Mouse (Mus musculus) lung, embryonic 15.5 days (tissue): ENCODE measurements at regions not wholly inside any gene's neighbourhood (a gene's known extent, or its start where the extent isn't known, plus 50 kb on each side); places are given as distances from the start of the nearest gene placed in this dataset.

Source experiments
- ATAC-seq: fragments of 200-750 bp; cut with Nextera tagmentation; 2 replicates; pipeline ENCODE4 v1.8.0; 2017; ENCODE audit warnings: moderate number of reproducible peaks, borderline replicate concordance; ENCODE audit not compliant: low FRiP score, low TSS enrichment; ENCODE audit errors: extremely low read depth
- H3K27ac ChIP-seq: fragments of 300-500 bp; sonication (generic); 2 replicates; pipeline ENCODE4 v1.5.1; 2015; ENCODE audit warnings: moderate library complexity, mild to moderate bottlenecking, inconsistent platforms
- H3K27me3 ChIP-seq: fragments of 300-500 bp; sonication (generic); 2 replicates; pipeline ENCODE4 v1.6.1; 2015; ENCODE audit warnings: inconsistent platforms
- H3K36me3 ChIP-seq: fragments of 300-500 bp; sonication (generic); 2 replicates; pipeline ENCODE4 v1.6.1; 2015; ENCODE audit warnings: inconsistent platforms
- H3K4me1 ChIP-seq: fragments of 300-500 bp; sonication (generic); 2 replicates; pipeline ENCODE4 v1.6.1; 2015; ENCODE audit warnings: inconsistent platforms
- H3K4me2 ChIP-seq: fragments of 300-500 bp; sonication (generic); 2 replicates; pipeline ENCODE4 v1.6.1; 2015; ENCODE audit warnings: inconsistent platforms, mild to moderate bottlenecking, moderate library complexity
- H3K4me3 ChIP-seq: fragments of 300-500 bp; sonication (generic); 2 replicates; pipeline ENCODE4 v1.5.1; 2015; ENCODE audit warnings: mild to moderate bottlenecking, inconsistent platforms
- H3K9ac ChIP-seq: fragments of 300-500 bp; sonication (generic); 2 replicates; pipeline ENCODE4 v1.6.1; 2015; ENCODE audit warnings: inconsistent platforms
- H3K9me3 ChIP-seq: fragments of 300-500 bp; sonication (generic); 2 replicates; pipeline ENCODE4 v1.6.1; 2016; ENCODE audit warnings: inconsistent platforms
- WGBS: fragments of 180-500 bp; shearing (Covaris S2); methylation state at CpG from one replicate; pipeline ENCODE4 v1.1.7; 2015; 5-methylcytosine and 5-hydroxymethylcytosine counted together

GRCm38 (mm10) chr4:114665684-114666083, 155.8 kb upstream of the Gm12830 start:
- Histone ChIP-seq H3K36me3 (no peaks in the 10 kb centered on the region), H3K9ac (no peak overlapping the region), H3K4me1 (peaks cover 10% of the 10 kb centered on the region), H3K27me3 (peaks cover 60% of the 10 kb centered on the region), H3K27ac (no peak overlapping the region), H3K4me3 (peak overlapping the region; percentile 14), H3K4me2 (peak overlapping the region; percentile 47), H3K9me3 (no peaks in the 10 kb centered on the region)
- 3% methylated on average over 14 of the region's 14 CpGs for WGBS
- peak; percentile 37 for ATAC-seq

GRCm38 (mm10) chr4:114666238-114666978, 155.1 kb upstream of the Gm12830 start:
- Histone ChIP-seq H3K27ac (no peak overlapping the region), H3K9me3 (no peaks in the 10 kb centered on the region), H3K9ac (no peak overlapping the region), H3K36me3 (no peaks in the 10 kb centered on the region), H3K27me3 (peaks cover 57% of the 10 kb centered on the region), H3K4me3 (peak overlapping the region; percentile 14), H3K4me2 (peak overlapping the region; percentile 47), H3K4me1 (peaks cover 10% of the 10 kb centered on the region)
- 0 out of 2 replicates have a peak, but pooled peaks have one; percentile 20 for ATAC-seq
- WGBS: 7% methylated on average over 41 of the region's 41 CpGs

DNA sequence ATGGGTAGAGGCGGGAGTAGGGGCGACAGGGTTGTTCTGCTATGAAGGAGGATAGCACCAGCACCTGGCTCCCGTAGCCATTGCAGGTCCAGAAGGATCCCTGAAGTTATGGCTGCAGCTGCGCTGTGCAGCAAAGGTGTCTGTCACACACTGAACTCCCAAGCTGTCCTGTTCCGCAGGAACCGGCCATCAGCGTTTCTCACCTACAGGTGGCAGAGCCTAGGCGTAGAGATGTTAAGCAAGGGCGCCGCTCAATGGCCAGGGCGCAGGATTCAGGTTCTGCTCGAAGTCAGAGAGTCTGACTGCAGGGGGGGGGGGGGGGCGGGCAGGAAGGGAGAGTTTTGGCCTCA, 154.6 kb upstream of the Gm12830 start:
- Histone ChIP-seq H3K4me1 (peaks cover 10% of the 10 kb centered on the region), H3K27ac (no peak overlapping the region), H3K4me3 (peak overlapping the region; percentile 14), H3K9me3 (no peaks in the 10 kb centered on the region), H3K27me3 (peaks cover 57% of the 10 kb centered on the region), H3K4me2 (peak overlapping the region; percentile 47), H3K36me3 (no peaks in the 10 kb centered on the region), H3K9ac (no peak overlapping the region)
- WGBS: 18% methylated on average over 13 of the region's 13 CpGs
- peak; percentile 14; the same call in 1 of the 2 replicates for ATAC-seq

GRCm38 (mm10) chr4:114672096-114672720, 149.3 kb upstream of the Gm12830 start:
- Histone ChIP-seq H3K4me3 (no peak overlapping the region), H3K4me2 (no peak overlapping the region), H3K9ac (no peak overlapping the region), H3K36me3 (no peaks in the 10 kb centered on the region), H3K4me1 (no peaks in the 10 kb centered on the region), H3K27ac (no peak overlapping the region), H3K9me3 (no peaks in the 10 kb centered on the region), H3K27me3 (peaks cover 31% of the 10 kb centered on the region)
- ATAC-seq: peak; percentile 58; the same call in 1 of the 2 replicates
- WGBS: 44% methylated on average over 5 of the region's 5 CpGs

- H3K36me3 ChIP-seq: no peaks in the 10 kb centered on the region
- H3K4me2 ChIP-seq: no peak overlapping the region
- no peak overlapping the region for H3K4me3 ChIP-seq
- ATAC-seq: no peak
- no peaks in the 10 kb centered on the region for H3K9me3 ChIP-seq
- peaks cover 3% of the 10 kb centered on the region; the same call in 1 of the 2 replicates for H3K27me3 ChIP-seq
- 69% methylated on average over 13 of the region's 13 CpGs for WGBS
- no peak overlapping the region for H3K9ac ChIP-seq
- H3K4me1 ChIP-seq: peaks cover 14% of the 10 kb centered on the region
- no peak overlapping the region for H3K27ac ChIP-seq
Observed at GRCm38 (mm10) chr4:114676908-114677898, 144.3 kb upstream of the Gm12830 start.

GRCm38 (mm10) chr4:114678053-114678941, 143.2 kb upstream of the Gm12830 start:
- Histone ChIP-seq H3K27me3 (peaks cover 3% of the 10 kb centered on the region; the same call in 1 of the 2 replicates), H3K36me3 (no peaks in the 10 kb centered on the region), H3K4me3 (no peak overlapping the region), H3K4me2 (no peak overlapping the region), H3K4me1 (peaks cover 14% of the 10 kb centered on the region), H3K9me3 (no peaks in the 10 kb centered on the region), H3K9ac (no peak overlapping the region), H3K27ac (peak overlapping the region; percentile 9; the same call in 1 of the 2 replicates)
- 0 out of 2 replicates have a peak, but pooled peaks have one; percentile 36 for ATAC-seq
- WGBS: 63% methylated on average over 8 of the region's 8 CpGs

DNA sequence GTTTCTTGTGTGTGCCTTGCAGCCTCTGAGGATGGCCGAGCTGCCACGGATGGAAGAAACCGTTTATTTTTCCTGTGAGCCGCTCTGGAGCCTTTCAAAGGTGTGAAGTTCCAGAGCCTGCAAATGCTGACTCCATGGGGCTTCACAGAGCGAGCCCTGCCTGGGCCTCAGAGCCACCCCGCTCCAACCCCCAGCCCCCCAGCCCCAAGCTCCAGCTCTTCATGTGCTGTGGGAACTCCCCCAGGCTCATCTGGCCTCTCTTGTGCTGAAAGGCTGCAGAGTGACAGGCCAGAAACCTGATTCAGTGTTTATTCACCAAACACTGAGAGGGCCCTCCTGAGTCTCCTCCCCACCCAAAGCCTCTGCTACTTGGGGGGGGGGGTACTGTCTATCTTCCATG, 141.2 kb upstream of the Gm12830 start:
- Histone ChIP-seq H3K27ac (no peak overlapping the region), H3K9ac (no peak overlapping the region), H3K27me3 (peaks cover 8% of the 10 kb centered on the region), H3K4me1 (peaks cover 14% of the 10 kb centered on the region), H3K4me2 (no peak overlapping the region), H3K4me3 (no peak overlapping the region), H3K36me3 (no peaks in the 10 kb centered on the region), H3K9me3 (no peaks in the 10 kb centered on the region)
- no peak; the same call in 1 of the 2 replicates for ATAC-seq
- 13% methylated on average over 6 of the region's 6 CpGs for WGBS

GRCm38 (mm10) chr4:114682955-114683354, 138.6 kb upstream of the Gm12830 start:
- H3K9me3 ChIP-seq: no peaks in the 10 kb centered on the region
- H3K36me3 ChIP-seq: no peaks in the 10 kb centered on the region
- no peak overlapping the region for H3K4me3 ChIP-seq
- H3K27ac ChIP-seq: no peak overlapping the region
- ATAC-seq: no peak
- no peak overlapping the region for H3K9ac ChIP-seq
- H3K27me3 ChIP-seq: peaks cover 17% of the 10 kb centered on the region
- H3K4me1 ChIP-seq: peaks cover 16% of the 10 kb centered on the region
- H3K4me2 ChIP-seq: no peak overlapping the region
- 52% methylated on average over 7 of the region's 7 CpGs for WGBS

DNA sequence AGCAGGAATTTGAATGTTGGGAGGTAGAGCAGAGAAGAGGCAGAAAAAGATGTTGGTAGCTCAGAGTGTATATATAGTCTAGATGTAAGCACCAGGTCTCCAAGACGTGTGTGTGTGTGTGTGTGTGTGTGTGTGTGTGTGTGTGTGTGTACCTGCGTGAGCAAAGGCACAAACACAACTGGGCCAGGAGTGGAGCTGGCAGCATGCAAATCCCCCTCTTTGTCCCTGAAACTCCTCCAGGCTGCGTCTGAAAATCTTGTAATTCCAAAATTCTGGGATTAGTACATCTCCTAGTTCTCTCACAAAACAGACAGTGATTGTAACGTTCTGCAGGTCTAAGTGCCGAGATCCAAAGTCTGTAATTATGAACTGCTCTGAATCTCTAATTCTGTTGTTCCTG, 137.8 kb upstream of the Gm12830 start:
- no peak overlapping the region for H3K9ac ChIP-seq
- H3K4me1 ChIP-seq: peaks cover 10% of the 10 kb centered on the region; the same call in 1 of the 2 replicates
- H3K36me3 ChIP-seq: no peaks in the 10 kb centered on the region
- peaks cover 17% of the 10 kb centered on the region for H3K27me3 ChIP-seq
- H3K27ac ChIP-seq: no peak overlapping the region
- H3K4me3 ChIP-seq: no peak overlapping the region
- WGBS: 74% methylated on average over 5 of the region's 5 CpGs
- H3K9me3 ChIP-seq: no peaks in the 10 kb centered on the region
- H3K4me2 ChIP-seq: no peak overlapping the region
- ATAC-seq: no peak

- no peaks in the 10 kb centered on the region for H3K9me3 ChIP-seq
- no peak overlapping the region for H3K9ac ChIP-seq
- H3K27me3 ChIP-seq: peaks cover 17% of the 10 kb centered on the region
- no peak for ATAC-seq
- no peak overlapping the region for H3K27ac ChIP-seq
- 0 out of 2 replicates have a peak, but pooled peaks cover 10% of the 10 kb centered on the region for H3K4me1 ChIP-seq
- no peaks in the 10 kb centered on the region for H3K36me3 ChIP-seq
- H3K4me3 ChIP-seq: no peak overlapping the region
- H3K4me2 ChIP-seq: no peak overlapping the region
- 73% methylated on average over 7 of the region's 7 CpGs for WGBS
Observed at GRCm38 (mm10) chr4:114684844-114685382, 136.6 kb upstream of the Gm12830 start.
